ENCODE assay signal across 27 mouse cellular contexts in genomic region chr6:53306710-53307109, GRCm38 (mm10). TPM values are rescaled to one million over a fixed set of nuclear protein-coding genes. Genes with fewer than 3 reads are reported as not detected.
A peak's percentile ranks its signal among the peaks of the same experiment; 100 is the strongest.
DNase-seq lines count a peak whose midpoint lies in the region; ATAC-seq and TF ChIP-seq lines count a peak whose summit lies in the region.
"Had no signal": no experiment of that assay in that cellular context is flagged by ENCODE, and none has a peak within 500 bp of the region (broad histone marks: within the 10 kb centered on the region; RNA-seq: fewer than 3 reads in every experiment).

No protein-coding gene starts in this region.

- CTCF ChIA-PET in Patski (lab: Charles Lee), result no interaction called here

- H3K9ac ChIP-seq in heart, embryonic 12.5 days, result no peak overlapping the region
- no peak overlapping the region for H3K9ac ChIP-seq in forebrain, embryonic 15.5 days (replicated peaks)
- H3K9ac ChIP-seq: hindbrain, embryonic 14.5 days; limb, embryonic 12.5 days; liver, embryonic 15.5 days; lung, embryonic 14.5 days; stomach, embryonic 15.5 days had no signal

- TF ChIP-seq CTCF in Patski (IDR thresholded peaks at IDR 0.05), result no peak

- no peak overlapping the region for H3K4me3 ChIP-seq in heart, embryonic 12.5 days
- H3K4me3 ChIP-seq in forebrain, embryonic 10.5 days, result no peak overlapping the region
- no peak overlapping the region for H3K4me3 ChIP-seq in forebrain, embryonic 15.5 days
- H3K4me3 ChIP-seq in midbrain, embryonic 10.5 days, result no peak overlapping the region
- H3K4me3 ChIP-seq: limb, embryonic 12.5 days; liver, embryonic 15.5 days; stomach, embryonic 15.5 days had no signal

- no peaks in the 10 kb centered on the region for H3K36me3 ChIP-seq in heart, embryonic 12.5 days
- no peaks in the 10 kb centered on the region for H3K36me3 ChIP-seq in forebrain, embryonic 10.5 days (replicated peaks)
- H3K36me3 ChIP-seq in forebrain, embryonic 15.5 days, result no peaks in the 10 kb centered on the region
- no peaks in the 10 kb centered on the region for H3K36me3 ChIP-seq in midbrain, embryonic 10.5 days
- H3K36me3 ChIP-seq: limb, embryonic 12.5 days; liver, embryonic 15.5 days; stomach, embryonic 15.5 days had no signal

- intact Hi-C loops in left cerebral cortex, postnatal 14 days (cut with DNase I), result no loop called here

- no peaks in the 10 kb centered on the region for H3K9me3 ChIP-seq in heart, embryonic 12.5 days (replicated peaks)
- H3K9me3 ChIP-seq in forebrain, embryonic 10.5 days, result no peaks in the 10 kb centered on the region
- H3K9me3 ChIP-seq in forebrain, embryonic 15.5 days, result no peaks in the 10 kb centered on the region
- no peaks in the 10 kb centered on the region for H3K9me3 ChIP-seq in midbrain, embryonic 10.5 days (replicated peaks)
- H3K9me3 ChIP-seq: limb, embryonic 12.5 days; liver, embryonic 15.5 days; stomach, embryonic 15.5 days had no signal

- WGBS in heart, embryonic 12.5 days, result 71% methylated on average over 5 of the region's 5 CpGs
- 52% methylated on average over 5 of the region's 5 CpGs for WGBS in forebrain, embryonic 10.5 days
- WGBS in forebrain, embryonic 15.5 days, result 15% methylated on average over 5 of the region's 5 CpGs
- 85% methylated on average over 5 of the region's 5 CpGs for WGBS in midbrain, embryonic 10.5 days

- H3K27me3 ChIP-seq in heart, embryonic 12.5 days (replicated peaks), result no peaks in the 10 kb centered on the region
- no peaks in the 10 kb centered on the region for H3K27me3 ChIP-seq in Patski
- H3K27me3 ChIP-seq in forebrain, embryonic 10.5 days (ENCODE audit: poor library complexity, severe bottlenecking), result no peaks in the 10 kb centered on the region
- H3K27me3 ChIP-seq in forebrain, embryonic 15.5 days, result no peaks in the 10 kb centered on the region
- no peaks in the 10 kb centered on the region for H3K27me3 ChIP-seq in midbrain, embryonic 10.5 days (ENCODE audit: low read depth, poor library complexity, severe bottlenecking)
- H3K27me3 ChIP-seq: limb, embryonic 12.5 days; liver, embryonic 15.5 days; stomach, embryonic 15.5 days had no signal

- ATAC-seq in heart, embryonic 12.5 days (ENCODE audit: insufficient number of reproducible peaks, low FRiP score), result no peak
- peak; percentile 60 for ATAC-seq in Patski
- peak; percentile 90 for ATAC-seq in forebrain, embryonic 15.5 days (replicated peaks)
- ATAC-seq: intestine, postnatal 0 days had no signal

- H3K4me1 ChIP-seq in heart, embryonic 12.5 days (replicated peaks), result peaks cover 56% of the 10 kb centered on the region
- H3K4me1 ChIP-seq in forebrain, embryonic 10.5 days, result peaks cover 72% of the 10 kb centered on the region
- H3K4me1 ChIP-seq in forebrain, embryonic 15.5 days, result peaks cover 22% of the 10 kb centered on the region
- H3K4me1 ChIP-seq in midbrain, embryonic 10.5 days, result peaks cover 24% of the 10 kb centered on the region
- H3K4me1 ChIP-seq: liver, embryonic 15.5 days had no signal

- POLR2A ChIA-PET in Patski (lab: Charles Lee), result no interaction called here

- in situ Hi-C loops in Patski (cut with MboI; ENCODE audit: low pct_unique_long_range_greater_than_20kb), result no loop called here

- no peak overlapping the region for H3K4me2 ChIP-seq in heart, embryonic 12.5 days
- H3K4me2 ChIP-seq in forebrain, embryonic 15.5 days (replicated peaks), result no peak overlapping the region
- H3K4me2 ChIP-seq: heart, embryonic 11.5 days; hindbrain, embryonic 14.5 days; limb, embryonic 12.5 days; liver, embryonic 15.5 days; lung, embryonic 14.5 days; stomach, embryonic 15.5 days had no signal

- DNase-seq in heart, adult 11 months, result peak; percentile 46
- no peak for DNase-seq in Patski (ENCODE audit: low read depth, low spot score)
- no peak for DNase-seq in forebrain, embryonic 10.5 days (ENCODE audit: extremely low spot score, low spot score)
- no peak for DNase-seq in midbrain, embryonic 10.5 days (ENCODE audit: low spot score)
- no peak for DNase-seq in embryo, embryonic 10.5 days (ENCODE audit: low spot score)
- DNase-seq in left cerebral cortex, postnatal 14 days (ENCODE audit: low spot score in 2 of 2), result no peak
- DNase-seq: adrenal gland, adult 8-10 months; cerebellum, adult 11 months; cerebellum, postnatal 10 days; gastrocnemius, postnatal 25 days; heart, adult 18-20 months; kidney, postnatal 14 days; lung, embryonic 14.5 days; midbrain, embryonic 14.5 days; right cerebral cortex, postnatal 14 days; thymus, postnatal 14 days had no signal

- H3K27ac ChIP-seq in heart, embryonic 12.5 days (ENCODE audit: poor library complexity, severe bottlenecking), result no peak overlapping the region
- H3K27ac ChIP-seq in forebrain, embryonic 10.5 days, result peak overlapping the region; percentile 60; the same call in 1 of the 2 replicates
- peak overlapping the region; percentile 51; the same call in 1 of the 2 replicates for H3K27ac ChIP-seq in forebrain, embryonic 15.5 days (replicated peaks)
- H3K27ac ChIP-seq in midbrain, embryonic 10.5 days (replicated peaks), result no peak overlapping the region
- H3K27ac ChIP-seq: hindbrain, embryonic 14.5 days; limb, embryonic 12.5 days; liver, embryonic 15.5 days; macrophage; stomach, embryonic 15.5 days had no signal

RNA-seq across cellular contexts. Expression of gene Creb5, which starts 19.6 kb away (rescaled TPM):
- polyA plus RNA-seq in heart, embryonic 12.5 days (2016; fragmentation: Nextera tagmentation; extraction: Ambion mirVana), result 34.9 and 40.1 TPM in 2 replicates
- 12.3 TPM for polyA plus RNA-seq in Patski (2021)
- 22.9 and 24.5 TPM in 2 replicates for polyA plus RNA-seq in forebrain, embryonic 10.5 days (2016; fragmentation: Nextera tagmentation; extraction: Ambion mirVana)
- polyA plus RNA-seq in forebrain, embryonic 15.5 days (2015; fragmentation: Nextera tagmentation; extraction: Ambion mirVana), result 14.5 and 18.3 TPM in 2 replicates
- polyA plus RNA-seq in midbrain, embryonic 10.5 days (2016; fragmentation: Nextera tagmentation; extraction: Ambion mirVana), result 4.8 and 5.4 TPM in 2 replicates
- 1 to 10 TPM; 3.8 to 4.0 TPM for total RNA-seq in left cerebral cortex, postnatal 14 days (2021)
- total RNA-seq: megakaryocyte-erythroid progenitor cell, adult 5-6 weeks; MEL had no signal

Comparison
In these comparisons a context has a peak if more than half of its experiments do, and no peak if none do; other contexts are left out.
1. H3K27ac ChIP-seq: peak in forebrain, embryonic 10.5 days (single experiment) and forebrain, embryonic 15.5 days (single experiment); none in heart, embryonic 12.5 days (single experiment) and midbrain, embryonic 10.5 days (single experiment).